Mouse (Mus musculus) ES-Bruce4 (cell line): Measurements from ENCODE around the gene Prh1. TPM values are rescaled to one million over a fixed set of nuclear protein-coding genes. Genes with fewer than 3 reads are reported as not detected.
"Not testable (repeated sequence)": the region's sequence is repeated elsewhere in the genome, so short reads cannot be mapped to it uniquely, and the experiment has no call there.

Experiments used
- H3K27ac ChIP-seq: 2 replicates; pipeline ENCODE4 v1.5.1; 2012; ENCODE audit warnings: low read length, inconsistent platforms; ENCODE audit not compliant: insufficient read depth
- H3K27me3 ChIP-seq: 2 replicates; pipeline ENCODE4 v1.6.1; 2012; ENCODE audit warnings: mild to moderate bottlenecking, low read length, inconsistent platforms; ENCODE audit not compliant: control insufficient read depth, poor library complexity, insufficient read depth, severe bottlenecking
- H3K36me3 ChIP-seq: 2 replicates; pipeline ENCODE4 v1.6.1; 2012; ENCODE audit warnings: inconsistent platforms, mild to moderate bottlenecking, low read length, moderate library complexity; ENCODE audit not compliant: control insufficient read depth, poor library complexity, insufficient read depth, severe bottlenecking
- H3K4me1 ChIP-seq: one replicate; pipeline ENCODE4 v1.8.1; 2011; ENCODE audit warnings: low read length; ENCODE audit not compliant: control insufficient read depth, insufficient read depth
- H3K4me3 ChIP-seq: 2 replicates; pipeline ENCODE4 v1.5.1; 2011; ENCODE audit warnings: low read depth, mild to moderate bottlenecking, low read length
- H3K9ac ChIP-seq: 2 replicates; pipeline ENCODE4 v1.6.1; 2012; ENCODE audit warnings: low read depth, mild to moderate bottlenecking, inconsistent platforms; ENCODE audit not compliant: poor library complexity, severe bottlenecking
- H3K9me3 ChIP-seq: replicated peaks from 2 replicates; pipeline ENCODE4 v1.6.1; 2012; ENCODE audit warnings: mild to moderate bottlenecking, low read length, inconsistent platforms; ENCODE audit not compliant: control insufficient read depth, poor library complexity, insufficient read depth, severe bottlenecking
- polyA plus RNA-seq: library from polyadenylated mRNA; stranded (reverse); fragments of >200 nt; gene quantifications from 2 replicates; pipeline ENCODE4 v1.2.4, GENCODE M21; 2011; ENCODE audit warnings: low read depth; ENCODE audit not compliant: missing spikeins, insufficient read depth, insufficient read length

Gene Prh1
- not detected in 2 replicates for polyA plus RNA-seq

GRCm38 (mm10) chr6:132569509-132569908, at the start of gene Prh1:
Gene Prh1, plus strand, starts transcription at chr6:132569809.
- H3K27ac ChIP-seq, H3K36me3 ChIP-seq, H3K4me1 ChIP-seq, H3K4me3 ChIP-seq, H3K27me3 ChIP-seq, H3K9ac ChIP-seq, H3K9me3 ChIP-seq: not testable (repeated sequence)

- not testable (repeated sequence) for H3K9me3 ChIP-seq, H3K4me1 ChIP-seq, H3K36me3 ChIP-seq, H3K27ac ChIP-seq, H3K4me3 ChIP-seq, H3K27me3 ChIP-seq, H3K9ac ChIP-seq
These were observed 26.0 kb downstream of the Prh1 start, which contains the start of gene Prp2 for GRCm38 (mm10) chr6:132595613-132596012. Gene Prp2, plus strand, starts transcription at chr6:132595913.

Other genes starting within 250 kb of the Prh1 start
- gene Gm8882, start 205.7 kb upstream of the Prh1 start, polyA plus RNA-seq: not detected in 2 replicates
- gene Prp2, start 26.1 kb downstream of the Prh1 start, polyA plus RNA-seq: not detected in 2 replicates
- not detected in 2 replicates for gene A630073D07Rik, start 81.7 kb downstream of the Prh1 start, polyA plus RNA-seq
- not detected in 2 replicates for gene Tas2r120, start 87.1 kb downstream of the Prh1 start, polyA plus RNA-seq
- not detected in 2 replicates for gene Tas2r121, start 131.2 kb downstream of the Prh1 start, polyA plus RNA-seq
- not detected in 2 replicates for gene Tas2r122, start 142.1 kb downstream of the Prh1 start, polyA plus RNA-seq
- not detected in 2 replicates for gene Tas2r115, start 168.2 kb downstream of the Prh1 start, polyA plus RNA-seq
- not detected in 2 replicates for gene Tas2r124, start 184.9 kb downstream of the Prh1 start, polyA plus RNA-seq
- not detected in 2 replicates for gene Tas2r102, start 192.3 kb downstream of the Prh1 start, polyA plus RNA-seq
- not detected in 2 replicates for gene Tas2r136, start 208.4 kb downstream of the Prh1 start, polyA plus RNA-seq
- not detected in 2 replicates for gene Tas2r117, start 233.0 kb downstream of the Prh1 start, polyA plus RNA-seq